Mouse (Mus musculus) monocyte, adult 2 months (primary cell): ENCODE results near the gene Ryr3.

ENCODE experiments used
- DNase-seq, 2 experiments: peaks; one replicate each; pipeline ENCODE4 v3.0.0; 2022; ENCODE audit warnings: low spot score in 2 of 2, low read depth in 1 of 2

Ryr3 gene

DNA sequence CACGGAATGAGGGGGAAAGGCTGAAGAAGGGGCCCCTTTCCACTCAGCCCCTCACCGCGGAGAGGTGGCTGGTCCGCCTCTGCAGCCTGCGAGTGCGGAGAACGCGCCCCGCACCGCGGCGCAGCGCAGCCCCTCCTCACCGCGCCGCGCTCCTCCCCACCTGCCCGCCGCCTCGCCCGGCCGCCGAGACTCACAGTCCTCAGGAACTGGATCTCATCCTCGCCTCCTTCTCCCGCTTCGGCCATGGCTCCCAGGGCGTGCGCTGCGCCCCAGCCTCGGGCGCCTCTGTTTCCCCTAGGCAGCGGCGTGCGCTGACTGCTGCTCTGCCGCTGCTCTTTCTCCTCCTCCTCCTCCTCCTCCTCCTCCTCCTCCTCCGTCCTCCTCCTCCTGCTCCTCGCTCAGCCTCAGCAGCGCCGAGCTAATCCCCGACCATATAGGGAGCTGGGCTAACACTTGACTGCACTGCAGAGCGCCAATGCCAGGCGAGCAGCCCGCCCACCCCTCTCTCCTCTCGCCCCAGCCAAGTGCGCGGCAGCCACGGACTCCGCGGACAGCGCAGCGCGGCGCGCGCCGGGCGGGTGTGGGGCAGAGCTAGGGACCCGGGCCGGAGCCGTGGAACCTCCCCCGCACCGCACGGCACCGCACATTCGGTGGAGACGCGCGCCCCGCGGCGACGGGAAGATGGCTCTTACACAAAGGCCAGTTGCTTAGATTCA, at the start of gene Ryr3:
Ryr3 (minus strand) TSS at position 351 of the 716 bp plus-strand sequence.
- DNase-seq = no peak

DNA sequence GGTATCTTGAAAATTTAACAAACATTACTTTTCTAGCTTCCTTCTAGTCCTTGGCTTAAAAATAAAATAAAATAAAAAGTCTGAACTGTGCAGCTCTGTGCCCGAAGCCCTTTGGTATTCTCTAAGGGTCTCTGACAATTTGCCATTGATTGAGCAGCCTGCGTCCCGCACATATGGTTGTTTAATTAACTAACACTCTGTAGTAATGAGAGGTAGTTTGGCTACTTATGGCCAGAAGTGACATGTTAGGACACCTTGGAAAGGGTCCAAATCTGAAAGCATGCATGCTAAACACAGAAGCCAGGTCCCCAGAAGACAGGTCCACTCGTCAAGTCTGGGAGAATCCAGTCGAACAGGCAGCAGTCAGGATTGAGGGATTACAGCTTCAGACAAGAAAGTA, 22.0 kb upstream of the Ryr3 start:
- DNase-seq = no peak

DNA sequence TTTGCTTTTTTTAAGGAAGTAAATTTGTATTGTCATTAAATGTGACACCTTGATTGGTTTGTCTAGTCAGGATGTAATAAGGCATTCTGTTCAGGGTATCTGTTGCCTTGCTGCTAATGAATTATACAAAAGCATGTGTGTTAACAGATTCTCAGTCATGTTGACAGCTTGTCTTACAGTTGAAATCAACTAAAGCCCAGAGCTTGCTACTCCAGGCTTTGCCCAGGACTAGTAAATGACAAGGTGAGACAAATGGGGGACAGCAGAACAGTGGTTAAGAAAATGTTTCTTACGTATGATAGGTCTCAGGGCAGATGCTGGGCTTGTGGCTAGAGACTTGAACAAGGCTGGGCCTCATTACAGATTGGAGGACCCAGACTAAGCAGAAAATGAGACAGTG, 20.1 kb upstream of the Ryr3 start:
- no peak for DNase-seq

DNA sequence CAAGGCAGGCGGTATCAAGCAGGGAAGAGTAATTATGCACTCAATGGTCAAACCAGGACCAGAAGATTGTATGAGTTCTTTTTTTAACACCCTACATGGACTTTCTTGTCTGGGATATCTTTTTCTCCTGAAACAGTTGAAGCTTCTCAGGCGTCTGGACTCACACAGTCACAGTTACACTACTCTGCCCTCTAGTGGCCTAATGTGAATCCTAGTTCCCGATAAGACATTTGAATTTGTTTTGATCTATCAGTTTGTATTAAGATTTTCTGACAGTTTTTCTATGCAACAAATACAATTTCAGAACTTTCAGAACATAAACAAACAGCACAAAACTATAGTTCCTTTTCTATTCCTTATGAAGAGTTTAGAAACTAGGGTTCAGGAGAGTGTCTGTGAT, 17.7 kb upstream of the Ryr3 start:
- no peak for DNase-seq

DNA sequence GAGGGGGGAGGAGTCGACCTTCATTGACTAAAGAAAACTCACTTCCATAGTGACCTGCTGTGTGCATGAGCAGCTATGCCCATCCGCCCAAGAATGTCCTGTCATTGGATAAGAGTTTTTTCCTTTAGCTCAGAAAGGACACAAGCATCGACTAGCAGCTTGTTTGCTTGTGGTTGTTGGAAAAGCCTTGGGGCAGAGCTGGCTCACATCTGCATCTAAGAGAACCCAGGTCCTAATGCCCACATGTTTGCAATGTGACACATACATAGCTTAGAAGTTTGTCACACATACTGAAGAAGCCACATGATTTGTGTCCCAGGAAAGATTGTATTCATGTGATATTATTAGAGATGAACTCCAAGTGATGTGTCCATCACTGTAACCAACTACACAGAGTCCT, 16.5 kb upstream of the Ryr3 start:
- no peak for DNase-seq

DNA sequence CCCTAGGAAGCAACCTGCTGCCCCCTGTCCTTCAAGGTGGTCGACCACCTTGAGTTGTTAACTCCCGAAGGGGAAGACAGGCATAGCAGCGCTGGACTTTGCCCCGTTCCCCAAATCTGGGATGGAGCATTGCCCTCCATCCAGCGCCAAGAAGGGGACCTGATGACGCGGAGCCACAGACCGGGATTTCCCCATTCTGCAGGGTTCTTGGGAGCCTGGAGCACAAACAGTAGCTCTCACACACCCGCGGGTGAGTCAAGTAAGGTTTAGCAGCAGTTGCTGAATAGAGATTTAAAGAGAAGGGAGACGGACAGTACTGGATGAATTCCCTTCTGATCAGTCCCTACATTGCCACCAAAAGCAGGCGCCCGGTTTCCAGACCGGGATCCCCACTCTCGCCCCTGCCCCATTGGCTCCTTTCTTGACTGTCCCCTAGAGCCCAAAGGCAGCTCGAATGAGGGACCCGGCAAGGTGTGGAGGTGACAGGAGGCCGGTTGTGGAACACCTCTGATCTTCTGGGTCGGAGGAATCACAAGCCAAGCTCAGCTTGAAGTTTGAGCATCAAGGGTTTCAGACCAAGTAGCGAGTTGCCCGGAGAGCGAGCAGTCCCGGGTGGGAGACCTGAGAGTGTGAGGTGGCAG, 671 bp downstream of the Ryr3 start:
- no peak for DNase-seq

DNA sequence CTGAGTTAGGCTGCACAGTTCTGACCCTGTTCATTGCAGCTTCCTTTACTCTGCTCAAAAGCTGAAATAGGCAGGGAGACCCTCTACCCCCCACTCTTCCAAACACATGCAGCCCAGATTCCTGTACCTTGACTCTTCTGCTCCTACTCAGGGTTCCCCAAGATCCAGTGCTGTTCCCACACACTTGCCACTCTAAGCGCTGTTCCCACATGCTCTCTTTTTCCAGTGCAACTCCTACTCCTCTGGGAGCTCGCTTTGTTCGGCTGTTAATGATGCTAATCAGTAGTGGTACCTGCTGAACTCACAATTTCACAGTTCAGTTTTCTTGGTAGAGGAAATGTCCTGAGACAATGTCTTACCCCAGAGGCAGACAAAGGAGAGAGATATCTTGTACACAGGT, 6.9 kb downstream of the Ryr3 start:
- no peak for DNase-seq

DNA sequence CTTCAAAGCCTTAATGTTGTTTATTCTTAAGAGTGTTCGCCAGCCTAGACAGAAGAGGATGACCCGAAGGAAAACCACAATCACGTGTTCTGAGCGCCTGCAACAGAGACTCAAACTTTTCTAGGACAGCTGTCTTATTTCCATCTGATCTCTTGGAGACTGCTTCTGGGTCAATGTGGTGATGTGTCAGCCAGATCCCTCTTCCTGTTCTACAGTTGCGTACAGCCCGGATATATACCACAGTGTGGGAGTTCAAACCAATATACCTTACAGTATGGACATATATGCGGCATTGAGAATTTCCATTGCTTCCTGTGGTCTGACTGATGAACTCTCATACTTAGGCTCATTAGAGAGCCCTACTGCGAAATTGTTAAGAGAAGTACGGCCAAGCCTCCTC, 7.6 kb downstream of the Ryr3 start:
- no peak for DNase-seq

DNA sequence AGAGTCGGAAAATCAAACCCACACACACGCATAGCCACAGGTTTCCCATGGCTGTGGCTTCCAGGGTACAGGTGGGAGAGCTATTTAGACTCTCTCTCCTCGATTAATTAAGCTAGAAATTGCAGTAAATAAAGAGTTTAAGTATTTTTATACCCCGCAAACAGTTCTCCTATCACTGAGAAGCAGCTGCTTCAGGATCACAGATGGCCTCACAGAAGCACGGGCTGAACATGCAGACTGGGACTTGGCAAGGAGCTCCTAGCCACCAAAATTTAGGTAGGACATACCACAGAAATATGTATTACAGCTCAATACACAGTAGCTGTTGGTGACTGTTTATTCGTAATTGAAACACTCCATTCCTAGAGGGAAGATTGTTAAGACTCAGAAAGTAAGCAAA, 14.0 kb downstream of the Ryr3 start:
- DNase-seq = no peak

DNA sequence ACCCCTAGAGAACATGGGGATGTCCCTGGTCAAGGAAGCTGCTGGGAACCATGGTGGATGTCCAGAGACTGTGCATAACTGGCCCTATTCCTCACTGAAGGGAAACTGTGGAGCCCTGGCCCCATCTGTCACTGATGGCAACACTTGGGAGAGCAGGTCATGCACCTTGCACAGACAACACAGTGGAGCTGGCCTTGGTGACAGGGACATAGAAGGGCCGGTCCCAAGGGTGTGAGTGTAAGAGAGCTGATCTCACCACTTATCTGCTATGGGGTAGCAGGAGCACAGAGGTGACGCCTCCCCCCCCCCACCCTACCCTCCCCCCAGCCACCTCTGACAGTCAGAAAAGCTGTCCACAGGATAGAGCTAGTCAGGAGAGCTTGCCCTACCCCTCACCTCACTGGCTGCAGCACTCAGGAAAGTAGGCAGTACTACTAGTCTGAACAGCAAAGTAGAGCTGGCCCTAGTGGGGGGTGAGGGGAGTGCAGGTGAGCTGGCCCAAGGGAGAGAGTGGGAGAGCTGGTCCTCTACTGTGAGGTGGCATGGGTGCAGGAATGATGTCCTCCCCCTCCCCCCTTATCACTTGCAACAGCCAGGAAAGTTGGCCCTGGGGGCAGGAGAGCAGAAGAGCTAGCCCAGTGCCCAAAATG, 17.7 kb downstream of the Ryr3 start:
- DNase-seq = no peak

DNA sequence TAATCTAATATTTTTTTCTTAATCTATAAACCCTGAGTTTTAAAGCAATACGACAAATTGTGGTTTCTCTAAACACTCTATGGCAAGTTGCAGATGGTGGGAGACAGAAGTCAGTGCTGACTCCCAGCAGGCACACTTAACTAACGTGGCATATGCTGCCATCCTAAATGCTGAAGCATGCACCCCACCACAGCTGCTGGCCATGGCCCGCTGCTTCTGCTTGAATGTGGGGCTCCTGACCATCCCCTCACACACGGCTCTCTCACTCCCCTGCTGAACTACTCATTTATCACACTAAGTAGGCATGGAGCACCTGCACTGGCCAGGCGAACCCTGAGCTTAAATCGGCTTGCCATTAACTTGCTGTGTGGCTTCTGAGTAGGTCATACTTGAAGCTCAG, 29.7 kb downstream of the Ryr3 start:
- no peak for DNase-seq

DNA sequence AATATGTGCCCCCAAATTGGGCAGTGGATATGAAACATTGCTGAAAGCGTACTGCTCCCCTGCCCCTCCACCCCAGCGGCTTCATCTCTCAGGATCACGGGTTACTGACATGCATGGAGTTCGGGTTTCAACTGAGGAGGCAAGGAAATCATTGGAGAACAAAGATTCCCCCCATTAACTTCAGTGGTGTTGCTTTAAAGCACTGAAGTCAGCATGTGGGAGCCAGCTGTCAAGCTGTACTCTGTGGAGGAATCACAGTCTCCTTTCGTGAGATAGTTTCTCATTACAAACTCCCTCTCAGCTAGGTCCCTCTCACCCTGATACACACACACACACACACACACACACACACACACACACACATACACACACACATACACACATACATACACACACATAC, 35.2 kb downstream of the Ryr3 start:
- no peak for DNase-seq

DNA sequence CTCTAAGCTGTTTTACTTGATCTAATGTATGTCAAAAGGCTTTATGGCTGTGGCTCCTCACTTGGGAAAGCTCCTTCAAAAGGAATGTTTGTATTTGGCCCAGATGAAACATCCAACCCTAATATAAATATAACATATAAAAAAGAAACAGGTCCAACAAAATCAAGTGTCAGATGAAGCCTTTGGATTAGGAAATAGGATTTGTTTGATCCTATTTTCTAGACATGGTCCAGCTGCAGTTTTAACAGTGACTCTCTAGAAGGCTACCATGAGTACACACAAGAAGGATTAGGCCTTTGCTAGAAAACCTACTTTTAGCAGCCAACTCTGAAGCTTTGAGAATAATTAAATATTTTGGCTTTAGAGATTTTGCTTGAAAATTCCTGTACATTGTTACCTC, 38.8 kb downstream of the Ryr3 start:
- DNase-seq = no peak

DNA sequence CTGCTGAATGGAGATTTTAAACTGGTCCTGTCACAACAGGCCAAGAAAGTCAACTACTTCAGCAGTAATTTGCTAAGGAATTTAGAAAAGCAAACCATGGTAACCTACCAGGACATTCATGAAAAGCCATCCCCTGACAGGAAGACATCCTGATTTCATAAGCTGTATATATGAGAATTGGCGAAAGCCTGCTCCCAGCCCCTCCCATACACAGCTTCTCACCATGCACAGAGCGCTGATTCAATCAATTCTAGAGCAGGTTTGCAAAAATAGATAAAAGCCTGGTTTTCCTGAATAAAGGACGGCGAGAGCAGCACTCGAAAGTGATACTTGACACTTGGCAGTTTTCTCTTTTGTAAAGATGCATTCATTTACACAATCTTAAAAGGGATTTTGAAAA, 40.6 kb downstream of the Ryr3 start:
- DNase-seq = no peak

DNA sequence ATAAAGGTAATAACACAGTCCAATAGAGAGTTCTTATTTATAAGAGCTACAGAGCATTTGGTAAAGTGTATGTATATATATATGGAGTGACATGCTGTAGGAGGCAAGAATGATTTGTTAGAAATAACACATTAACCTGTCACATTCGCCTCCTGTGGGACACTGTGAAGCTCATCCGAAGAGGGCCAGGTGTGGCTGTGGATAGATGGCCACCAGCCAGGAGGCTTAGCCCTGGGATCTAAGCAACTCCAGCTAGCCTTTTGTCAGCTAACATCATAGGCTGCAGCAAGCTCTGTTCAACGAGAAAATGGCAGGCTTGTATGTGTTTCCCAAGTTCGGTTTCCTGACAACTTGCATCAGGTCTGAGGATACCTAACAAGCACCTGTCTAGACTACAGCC, 48.8 kb downstream of the Ryr3 start:
- DNase-seq = no peak

DNA sequence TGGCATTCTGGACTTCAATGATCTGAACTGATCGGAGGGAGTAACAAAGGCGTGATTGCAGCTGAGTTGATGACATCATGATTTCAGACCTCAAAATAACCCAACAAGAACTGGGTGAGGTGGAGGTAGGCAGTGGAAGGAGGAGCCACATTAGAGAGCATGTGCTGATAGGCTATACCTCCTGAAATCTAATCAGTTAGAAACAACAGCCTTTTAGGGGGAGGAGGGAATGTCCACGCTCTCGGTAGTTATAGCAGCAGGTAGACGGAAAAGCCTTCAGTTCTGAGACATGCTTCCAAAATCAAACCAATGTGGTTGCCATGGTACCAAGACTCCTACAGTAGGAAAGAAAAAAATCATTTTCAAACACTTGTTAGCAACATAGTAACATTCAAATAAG, 55.4 kb downstream of the Ryr3 start:
- DNase-seq = no peak

DNA sequence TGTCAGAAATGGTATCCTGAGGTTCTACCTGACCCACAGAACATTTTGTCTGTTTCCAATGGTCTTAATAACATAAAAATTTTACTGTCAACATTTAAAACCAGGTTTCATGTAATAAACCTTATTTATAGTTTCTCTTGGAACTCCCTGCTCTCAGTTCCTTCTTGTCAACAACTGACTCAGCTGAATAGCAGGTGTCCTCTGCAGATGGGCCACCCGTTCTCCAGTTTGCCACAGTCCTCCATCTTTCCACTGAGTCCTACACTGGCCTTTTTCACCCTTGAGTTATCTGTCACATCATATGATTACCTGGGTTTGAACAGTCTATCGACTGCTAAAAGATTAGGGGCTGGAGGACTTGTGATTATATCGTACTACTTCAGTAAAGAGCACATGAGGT, 79.1 kb downstream of the Ryr3 start:
- no peak for DNase-seq

DNA sequence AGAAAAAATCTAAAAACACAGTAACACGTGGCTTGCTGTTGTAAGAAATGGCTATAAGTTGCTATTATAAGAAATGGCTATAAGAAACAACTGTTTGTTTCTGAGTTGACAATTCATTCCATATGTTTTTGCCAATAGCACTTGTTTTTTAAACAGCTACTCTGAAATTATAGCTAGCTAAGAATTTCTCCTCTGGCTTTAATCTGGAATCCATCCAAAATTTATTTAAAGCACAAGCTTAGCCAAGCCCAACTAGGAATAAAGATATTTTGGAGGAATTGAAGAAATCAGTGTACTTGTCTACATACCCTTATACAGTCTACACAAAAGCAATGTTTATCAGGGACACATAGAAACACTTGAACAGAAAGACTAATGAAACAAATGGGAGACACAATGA, 93.4 kb downstream of the Ryr3 start:
- DNase-seq = no peak

DNA sequence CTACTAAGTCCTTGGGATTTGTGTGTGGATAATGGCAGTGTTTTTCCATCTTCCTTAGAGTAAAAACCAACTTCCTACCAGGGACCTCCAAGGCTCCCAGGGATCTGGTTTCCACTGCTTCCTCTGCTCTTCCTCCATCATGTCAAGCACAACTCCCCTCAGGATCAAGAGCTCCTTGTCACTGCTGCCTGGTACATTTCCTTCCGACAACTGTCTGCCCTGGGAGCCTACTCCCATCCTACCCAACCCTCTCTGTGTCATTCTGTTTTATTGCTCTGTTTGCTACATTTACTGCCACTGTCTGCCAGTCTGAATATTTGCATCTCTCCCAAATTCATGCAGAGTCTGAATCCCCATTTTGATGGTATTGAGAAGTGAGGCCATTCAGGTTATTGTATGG, 97.8 kb downstream of the Ryr3 start:
- DNase-seq = no peak

DNA sequence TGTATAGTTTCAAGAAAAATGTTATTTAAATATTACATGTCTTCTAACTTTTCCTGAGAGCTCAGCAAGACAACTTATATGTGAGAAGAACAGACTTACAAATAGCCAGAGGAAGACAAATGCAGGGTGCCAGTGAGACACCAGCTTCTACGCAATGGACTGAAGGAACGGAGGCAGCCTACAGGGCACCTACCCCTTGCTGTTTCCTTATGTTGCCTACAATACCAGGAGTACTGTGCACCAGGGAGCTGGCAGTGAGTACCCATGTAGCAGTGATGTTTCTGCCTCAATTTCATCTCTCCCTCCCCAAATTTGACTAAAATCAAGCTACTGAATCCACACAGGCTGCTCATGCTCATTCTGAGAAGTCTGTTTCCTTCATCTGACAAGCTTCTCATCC, 100.1 kb downstream of the Ryr3 start:
- no peak for DNase-seq

DNA sequence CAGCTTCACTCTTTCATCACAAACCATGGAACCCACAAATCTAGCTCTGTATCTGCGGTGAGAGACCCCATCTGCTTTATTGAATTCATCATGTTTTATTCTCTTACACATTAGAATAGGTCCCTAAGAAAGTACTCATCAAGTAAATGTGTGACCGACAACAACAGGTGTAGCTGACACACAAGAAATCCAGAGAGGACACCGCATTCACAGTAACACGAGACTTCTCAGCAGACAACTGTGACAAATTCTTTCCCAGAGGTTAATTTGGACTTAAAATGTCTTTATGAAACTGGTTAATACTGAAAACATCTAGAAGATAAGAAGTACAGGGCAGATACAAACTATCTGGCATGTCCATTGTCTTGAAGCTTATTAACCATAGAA, 101.0 kb downstream of the Ryr3 start:
- no peak for DNase-seq

DNA sequence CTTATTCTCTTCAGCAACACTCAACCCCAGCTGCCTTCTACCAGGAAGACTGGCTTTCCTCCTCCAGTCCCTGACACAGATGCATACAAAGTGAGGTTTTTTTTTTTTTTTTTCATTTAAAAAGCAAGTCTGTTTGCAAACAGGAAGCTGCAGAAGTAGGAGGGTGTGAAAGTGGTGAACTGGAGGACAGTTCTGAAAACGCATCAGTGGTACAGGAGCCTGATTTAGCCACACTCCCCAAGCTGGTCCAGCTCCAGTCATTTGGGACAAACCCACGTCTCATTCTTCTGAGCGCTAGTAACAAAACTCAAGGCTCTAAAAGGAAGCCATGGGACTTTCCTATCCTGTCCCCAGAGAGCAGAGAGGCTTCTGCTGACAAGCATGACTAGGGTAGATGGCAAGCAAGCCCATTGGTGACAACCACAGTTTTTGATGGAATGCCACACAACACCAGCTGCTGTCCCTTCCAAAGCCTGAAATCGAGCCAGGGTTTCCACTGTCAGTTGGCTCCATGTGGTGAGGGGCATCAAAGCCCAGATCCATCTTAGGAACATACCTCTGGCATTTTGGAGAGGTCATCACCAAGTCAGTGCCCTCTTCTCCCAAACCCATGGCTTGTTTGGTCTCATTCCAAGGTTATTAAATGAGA, 101.5 kb downstream of the Ryr3 start:
- DNase-seq = no peak
